Mouse (Mus musculus) megakaryocyte, adult 5-6 weeks (primary cell): ENCODE measurements around the gene Fnbp1l. TPM values are rescaled to one million over a fixed set of nuclear protein-coding genes. Genes with fewer than 3 reads are reported as not detected.
A peak's percentile ranks its signal among the peaks of the same experiment; 100 is the strongest.

Experiments used
- ATAC-seq: 2 replicates; pipeline ENCODE4 v1.8.0; 2016; ENCODE audit warnings: mild to moderate bottlenecking, inconsistent platforms; ENCODE audit not compliant: poor library complexity, severe bottlenecking
- total RNA-seq, 2 experiments: library from RNA; stranded (forward) in 1 of 2; stranded (reverse) in 1 of 2; fragments of 153-499, 151-499 nt in 1 of 2; fragments of 221-1000, 200-1000 nt in 1 of 2; gene quantifications; 2 replicates each; pipeline versions ENCODE4 v1.2.3 to v1.2.4; 2015 to 2017

The Fnbp1l gene
- total RNA-seq (2015), result 2.5 and 3.4 TPM in 2 replicates
- 4.5 and 6.3 TPM in 2 replicates for total RNA-seq (2017)

GRCm38 (mm10) chr3:122618991-122619930, at the start of gene Fnbp1l:
Gene Fnbp1l, minus strand, starts transcription at chr3:122619715.
- ATAC-seq, result peak; percentile 74

GRCm38 (mm10) chr3:122660795-122661194, 41.3 kb upstream of the Fnbp1l start:
- no peak for ATAC-seq

GRCm38 (mm10) chr3:122659261-122659917, 39.9 kb upstream of the Fnbp1l start:
- ATAC-seq, result no peak

- ATAC-seq, result 0 out of 2 replicates have a peak, but pooled peaks have one; percentile 15
Observed at GRCm38 (mm10) chr3:122647195-122647837, 27.8 kb upstream of the Fnbp1l start.

DNA sequence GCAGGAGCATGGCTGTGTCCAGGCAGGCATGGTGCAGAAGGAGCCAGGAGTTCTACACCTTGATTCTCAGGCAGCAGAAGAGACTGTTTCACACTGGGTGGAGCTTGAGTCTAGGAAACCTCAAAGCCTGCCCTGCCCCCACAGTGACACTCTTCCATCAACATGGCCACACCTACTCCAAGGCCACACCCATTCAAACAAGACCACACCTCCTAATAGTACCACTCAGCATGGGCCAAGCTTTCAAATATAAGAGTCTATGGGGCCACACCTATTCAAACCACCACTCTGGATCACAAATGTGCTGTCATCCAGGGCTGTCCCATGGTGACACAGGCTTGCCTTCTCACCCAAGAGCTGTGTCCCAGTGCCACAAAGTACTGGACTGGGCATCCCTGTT, 20.8 kb upstream of the Fnbp1l start:
- no peak for ATAC-seq

- 0 out of 2 replicates have a peak, but pooled peaks have one; percentile 3 for ATAC-seq
Observed at GRCm38 (mm10) chr3:122639197-122639475, 19.6 kb upstream of the Fnbp1l start.

- ATAC-seq, result peak; percentile 98
Observed at GRCm38 (mm10) chr3:122638329-122639196, 19.0 kb upstream of the Fnbp1l start.

GRCm38 (mm10) chr3:122637280-122637679, 17.8 kb upstream of the Fnbp1l start:
- no peak for ATAC-seq

- ATAC-seq, result no peak
Observed at GRCm38 (mm10) chr3:122635246-122635645, 15.7 kb upstream of the Fnbp1l start.

DNA sequence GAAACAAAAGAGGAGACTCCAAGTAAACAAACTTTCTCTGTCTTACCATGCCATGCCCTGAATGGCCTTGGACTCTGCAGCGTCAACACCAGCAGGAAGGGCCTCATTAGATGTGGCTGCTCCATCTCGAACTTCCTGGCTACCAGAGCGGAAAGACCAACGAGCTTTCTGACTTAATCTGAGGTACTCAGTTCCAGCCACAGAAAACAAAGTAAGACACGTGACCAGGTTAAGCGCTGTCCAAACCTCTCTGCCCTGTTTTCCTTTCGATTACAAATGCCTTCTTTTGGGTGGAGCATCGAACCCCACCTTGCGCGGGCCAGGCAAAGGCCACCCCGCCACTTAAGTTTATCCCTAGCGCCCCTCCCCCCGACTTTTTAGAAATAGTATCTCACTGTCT, 10.1 kb upstream of the Fnbp1l start:
- peak; percentile 75 for ATAC-seq

DNA sequence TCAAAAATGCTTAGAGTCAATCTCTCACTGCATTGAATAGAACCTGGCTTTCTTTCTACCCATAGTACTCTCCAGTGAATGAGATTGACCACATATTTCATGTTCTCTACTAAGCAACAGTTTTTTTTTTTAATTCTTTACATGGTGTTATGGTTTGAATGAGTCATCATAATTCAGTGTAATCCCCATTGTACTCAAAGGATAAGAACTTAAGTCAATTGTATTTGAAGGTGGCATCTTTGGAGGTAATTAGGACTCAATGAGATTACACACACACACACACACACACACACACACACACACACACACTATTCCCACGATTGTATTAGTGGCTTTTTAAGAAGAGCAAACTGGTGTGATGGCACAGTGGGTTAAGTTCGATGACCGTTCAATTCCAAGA, 9.4 kb upstream of the Fnbp1l start:
- no peak for ATAC-seq

- no peak for ATAC-seq
Observed at GRCm38 (mm10) chr3:122628546-122628945, 9.0 kb upstream of the Fnbp1l start.

DNA sequence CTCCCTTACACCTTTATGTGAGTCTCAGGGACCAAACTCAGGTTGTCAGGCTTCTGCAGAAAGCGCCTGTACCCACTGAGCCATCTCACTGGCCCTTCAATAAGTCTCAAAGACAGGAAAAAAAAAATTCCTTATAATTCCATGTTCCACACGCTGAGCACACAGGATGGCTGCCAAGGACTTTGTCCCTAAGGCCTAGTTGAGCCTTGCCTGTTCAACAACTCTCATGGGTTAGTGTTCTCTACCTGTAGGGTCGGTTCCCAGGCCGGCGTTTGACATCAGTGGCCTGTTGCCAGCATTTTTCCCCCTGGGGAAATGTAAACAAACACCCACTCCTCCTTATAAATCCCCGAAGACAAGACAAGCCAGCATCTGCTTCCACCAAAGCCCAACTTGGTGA, 8.3 kb upstream of the Fnbp1l start:
- ATAC-seq, result no peak

- no peak for ATAC-seq
Observed at GRCm38 (mm10) chr3:122624591-122624990, 5.1 kb upstream of the Fnbp1l start.

- ATAC-seq, result peak; percentile 21
Observed at GRCm38 (mm10) chr3:122620285-122620931, 893 bp upstream of the Fnbp1l start.

GRCm38 (mm10) chr3:122619931-122620284, 393 bp upstream of the Fnbp1l start:
- ATAC-seq, result peak; percentile 30

GRCm38 (mm10) chr3:122618402-122618801, 1.1 kb downstream of the Fnbp1l start:
- ATAC-seq, result 0 out of 2 replicates have a peak, but pooled peaks have one; percentile 3

- ATAC-seq, result no peak
Observed at GRCm38 (mm10) chr3:122617613-122618340, 1.7 kb downstream of the Fnbp1l start.

DNA sequence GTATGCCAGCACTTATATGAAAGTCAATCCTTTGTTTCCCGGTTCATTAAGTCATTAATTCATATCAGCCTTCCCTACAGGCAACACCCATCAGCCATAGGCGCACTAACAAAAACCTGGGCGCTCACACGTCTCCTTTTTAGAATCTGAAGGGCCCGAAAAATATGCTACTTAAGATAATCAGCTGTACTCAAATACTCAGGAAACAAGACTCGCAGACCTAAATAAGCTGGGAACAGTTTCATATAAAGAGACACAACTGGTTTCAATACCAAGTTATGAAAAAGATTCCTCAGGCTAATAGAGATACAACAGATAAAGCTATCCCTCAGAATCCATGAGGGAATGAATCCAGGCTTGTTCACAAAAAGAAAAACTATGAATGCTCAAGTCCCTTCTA, 7.0 kb downstream of the Fnbp1l start:
- ATAC-seq, result no peak
